Mouse (Mus musculus) brown adipose tissue, adult 24 weeks (tissue): ENCODE results near the gene Hist3h2ba. TPM values are rescaled to one million over a fixed set of nuclear protein-coding genes. Genes with fewer than 3 reads are reported as not detected.

Experiments
- H3K27ac ChIP-seq: fragments of 200-500 bp; replicated peaks from 2 replicates; pipeline ENCODE4 v1.5.1; 2012; ENCODE audit warnings: low read depth, mild to moderate bottlenecking, low read length
- H3K4me1 ChIP-seq: fragments of 200-500 bp; 2 replicates; pipeline ENCODE4 v1.6.1; 2012; ENCODE audit warnings: low read length, mixed read lengths; ENCODE audit not compliant: control insufficient read depth, insufficient read depth, insufficient read length
- H3K4me3 ChIP-seq: fragments of 200-500 bp; 2 replicates; pipeline ENCODE4 v1.5.1; 2012; ENCODE audit warnings: low read depth, mild to moderate bottlenecking, low read length, moderate library complexity; ENCODE audit not compliant: insufficient read depth
- polyA plus RNA-seq: library from polyadenylated mRNA; stranded (reverse); fragments of >200 nt; gene quantifications from 2 replicates; pipeline ENCODE4 v1.2.4, GENCODE M21; 2012; ENCODE audit not compliant: missing spikeins, insufficient read depth, insufficient read length

Gene Hist3h2ba
- polyA plus RNA-seq, 1 experiment: not detected

GRCm38 (mm10) chr11:58927790-58928651 lies 20.7 kb upstream of the Hist3h2ba start:
- H3K4me3 ChIP-seq: peak overlapping the region; percentile 47
- no peaks in the 10 kb centered on the region for H3K4me1 ChIP-seq
- peak overlapping the region; percentile 79 for H3K27ac ChIP-seq

GRCm38 (mm10) chr11:58929055-58929454 lies 19.7 kb upstream of the Hist3h2ba start:
- Histone ChIP-seq H3K27ac (no peak overlapping the region), H3K4me1 (no peaks in the 10 kb centered on the region), H3K4me3 (no peak overlapping the region)

GRCm38 (mm10) chr11:58929641-58930040 lies 19.1 kb upstream of the Hist3h2ba start:
- H3K4me3 ChIP-seq: no peak overlapping the region
- H3K27ac ChIP-seq: no peak overlapping the region
- H3K4me1 ChIP-seq: no peaks in the 10 kb centered on the region

GRCm38 (mm10) chr11:58930254-58930653 lies 18.5 kb upstream of the Hist3h2ba start:
- Histone ChIP-seq H3K4me3 (no peak overlapping the region), H3K4me1 (no peaks in the 10 kb centered on the region), H3K27ac (no peak overlapping the region)

GRCm38 (mm10) chr11:58931576-58931975 lies 17.1 kb upstream of the Hist3h2ba start:
- Histone ChIP-seq H3K27ac (no peak overlapping the region), H3K4me3 (no peak overlapping the region), H3K4me1 (no peaks in the 10 kb centered on the region)

DNA sequence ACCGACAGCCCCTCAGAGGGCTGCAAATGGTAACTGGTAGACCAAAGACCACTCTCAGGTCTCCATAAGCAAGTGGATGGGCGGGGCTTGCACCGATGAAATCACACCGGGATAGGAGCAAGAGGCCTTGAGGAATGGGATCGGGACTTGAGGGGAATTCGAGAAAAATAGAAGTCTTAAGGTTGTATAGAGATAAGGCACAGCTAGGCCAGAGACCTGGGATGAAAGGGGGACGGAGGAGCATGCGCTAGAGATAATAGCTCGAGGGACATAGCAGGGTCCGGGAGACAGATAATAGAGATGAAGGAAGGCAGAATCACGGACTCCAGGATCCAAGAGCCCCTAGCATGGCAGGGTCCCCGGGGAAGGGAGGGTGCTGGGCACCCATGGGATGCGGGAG lies 10.8 kb upstream of the Hist3h2ba start:
- H3K4me3 ChIP-seq: peak overlapping the region; percentile 76
- H3K4me1 ChIP-seq: peaks cover 9% of the 10 kb centered on the region; the same call in 1 of the 2 replicates
- no peak overlapping the region for H3K27ac ChIP-seq

DNA sequence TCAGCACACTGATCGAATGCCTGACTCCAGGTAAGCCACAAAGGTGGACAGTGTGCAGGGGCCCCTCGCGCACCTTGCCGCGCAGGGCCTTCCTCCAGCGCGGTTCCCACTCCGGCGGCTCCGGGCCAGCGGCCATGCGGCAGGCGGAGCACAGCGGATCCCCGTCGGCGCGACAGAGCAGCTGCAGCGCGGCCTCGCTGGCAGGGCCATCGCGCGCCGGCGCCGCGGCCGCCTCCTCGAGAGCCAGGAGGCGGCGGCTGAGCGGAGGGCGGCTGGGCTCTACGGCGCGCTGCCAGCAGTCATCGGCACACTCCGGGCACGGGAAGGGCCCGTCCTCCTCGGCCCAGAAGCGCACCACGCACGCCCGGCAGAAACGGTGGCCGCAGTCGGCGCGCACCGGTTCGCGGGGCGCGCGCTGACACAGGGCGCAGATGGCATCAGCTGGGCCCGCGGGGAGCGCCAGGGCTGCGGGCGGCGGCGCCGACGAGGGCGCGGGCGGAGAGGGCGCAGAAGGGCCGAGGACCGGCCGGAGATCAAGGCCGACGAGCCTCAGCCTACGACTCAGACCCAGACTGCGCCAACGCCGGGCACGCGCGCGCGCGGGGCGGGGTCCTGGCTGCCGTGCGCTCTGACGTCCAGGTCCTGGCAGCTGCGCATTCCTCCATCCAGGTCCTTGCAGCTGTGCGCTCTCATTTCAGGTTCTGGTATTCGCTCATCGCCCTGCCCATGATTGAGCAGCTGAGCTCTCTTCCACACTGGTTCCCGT lies 10.2 kb upstream of the Hist3h2ba start, which contains the start of gene Rnf187:
Rnf187 (minus strand) TSS at position 595 of the 766 bp plus-strand sequence.
- peak within 1 kb of the TSS; percentile 76 for H3K4me3 ChIP-seq
- peak within 1 kb of the TSS; percentile 64 for H3K27ac ChIP-seq
- H3K4me1 ChIP-seq: peaks cover 9% of the 10 kb centered on the region; the same call in 1 of the 2 replicates

DNA sequence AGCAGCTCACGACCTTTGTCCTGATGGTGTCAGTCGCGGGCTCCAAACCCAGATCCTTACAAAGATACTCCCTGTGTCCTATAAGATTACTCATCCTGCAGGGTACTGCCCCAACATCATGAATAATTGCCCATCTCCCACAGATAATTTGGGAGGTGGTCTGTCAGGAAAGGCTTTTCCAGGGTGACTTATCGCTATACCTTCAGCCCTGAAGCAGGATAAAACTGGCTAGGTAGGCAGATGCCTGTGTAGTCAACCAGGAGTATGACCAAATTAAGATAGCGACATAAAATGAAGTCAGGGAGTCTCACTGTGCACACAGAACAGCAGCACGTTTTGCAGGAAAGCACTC lies 9.7 kb upstream of the Hist3h2ba start:
- Histone ChIP-seq H3K4me3 (peak overlapping the region; percentile 76; the same call in 1 of the 2 replicates), H3K27ac (peak overlapping the region; percentile 48), H3K4me1 (peaks cover 9% of the 10 kb centered on the region; the same call in 1 of the 2 replicates)

GRCm38 (mm10) chr11:58944136-58944535 lies 4.6 kb upstream of the Hist3h2ba start:
- Histone ChIP-seq H3K27ac (no peak overlapping the region), H3K4me3 (no peak overlapping the region), H3K4me1 (peaks cover 2% of the 10 kb centered on the region; the same call in 1 of the 2 replicates)

DNA sequence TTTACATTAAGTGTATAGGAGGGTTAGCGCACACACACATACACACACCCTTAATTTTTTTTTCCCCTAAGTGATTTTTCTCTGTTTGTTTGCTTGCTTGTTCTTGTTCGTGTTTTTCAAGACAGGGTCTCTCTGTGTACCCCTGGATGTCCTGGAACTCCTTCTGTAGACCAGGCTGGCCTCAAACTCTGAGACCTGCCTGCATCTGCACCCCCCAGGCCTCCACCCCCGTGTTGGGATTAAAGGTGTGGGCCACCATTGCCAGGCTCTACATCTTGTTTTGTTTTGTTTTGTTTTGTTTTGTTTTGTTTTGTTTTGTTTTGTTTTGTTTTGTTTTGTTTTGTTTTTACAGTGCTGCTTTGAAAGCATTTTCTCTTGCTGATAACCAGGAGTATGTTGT lies 1.4 kb upstream of the Hist3h2ba start:
- peaks cover 2% of the 10 kb centered on the region; the same call in 1 of the 2 replicates for H3K4me1 ChIP-seq
- no peak overlapping the region for H3K27ac ChIP-seq
- no peak overlapping the region for H3K4me3 ChIP-seq

DNA sequence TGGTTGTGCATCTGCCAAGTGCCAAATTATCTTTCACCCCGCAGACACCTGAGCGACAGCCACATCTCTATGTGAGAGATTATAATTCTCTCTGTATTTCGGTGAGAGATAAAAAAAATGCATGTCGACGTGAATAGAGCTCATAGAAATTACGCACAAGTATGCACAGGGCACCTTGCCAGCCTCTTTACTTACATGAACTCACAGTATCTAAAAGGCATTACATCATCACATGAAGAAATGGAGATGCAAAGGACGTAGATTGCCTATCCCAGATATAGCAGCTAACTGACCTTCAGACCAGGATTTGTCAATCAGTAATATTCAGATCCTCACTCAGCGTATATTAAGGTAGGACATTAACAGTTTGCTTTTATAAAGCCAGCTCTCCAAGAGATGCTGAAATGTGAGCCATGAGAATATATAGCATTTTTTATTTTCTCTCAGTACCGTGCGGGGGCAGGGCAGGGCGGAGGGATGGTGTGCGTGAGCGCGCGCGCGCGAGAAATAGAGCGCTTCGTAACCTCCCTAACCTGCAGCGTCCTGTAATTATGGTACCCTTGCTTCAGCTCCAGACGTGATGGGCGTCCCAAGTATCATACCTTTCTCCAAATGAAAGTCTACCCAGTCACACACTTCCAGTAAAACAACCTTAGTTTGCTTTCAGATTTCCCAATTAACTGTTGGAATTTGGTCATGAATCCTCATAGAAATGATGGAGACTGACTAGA lies 757 bp upstream of the Hist3h2ba start:
- Histone ChIP-seq H3K4me3 (peak overlapping the region; percentile 46), H3K27ac (no peak overlapping the region), H3K4me1 (peaks cover 2% of the 10 kb centered on the region; the same call in 1 of the 2 replicates)

DNA sequence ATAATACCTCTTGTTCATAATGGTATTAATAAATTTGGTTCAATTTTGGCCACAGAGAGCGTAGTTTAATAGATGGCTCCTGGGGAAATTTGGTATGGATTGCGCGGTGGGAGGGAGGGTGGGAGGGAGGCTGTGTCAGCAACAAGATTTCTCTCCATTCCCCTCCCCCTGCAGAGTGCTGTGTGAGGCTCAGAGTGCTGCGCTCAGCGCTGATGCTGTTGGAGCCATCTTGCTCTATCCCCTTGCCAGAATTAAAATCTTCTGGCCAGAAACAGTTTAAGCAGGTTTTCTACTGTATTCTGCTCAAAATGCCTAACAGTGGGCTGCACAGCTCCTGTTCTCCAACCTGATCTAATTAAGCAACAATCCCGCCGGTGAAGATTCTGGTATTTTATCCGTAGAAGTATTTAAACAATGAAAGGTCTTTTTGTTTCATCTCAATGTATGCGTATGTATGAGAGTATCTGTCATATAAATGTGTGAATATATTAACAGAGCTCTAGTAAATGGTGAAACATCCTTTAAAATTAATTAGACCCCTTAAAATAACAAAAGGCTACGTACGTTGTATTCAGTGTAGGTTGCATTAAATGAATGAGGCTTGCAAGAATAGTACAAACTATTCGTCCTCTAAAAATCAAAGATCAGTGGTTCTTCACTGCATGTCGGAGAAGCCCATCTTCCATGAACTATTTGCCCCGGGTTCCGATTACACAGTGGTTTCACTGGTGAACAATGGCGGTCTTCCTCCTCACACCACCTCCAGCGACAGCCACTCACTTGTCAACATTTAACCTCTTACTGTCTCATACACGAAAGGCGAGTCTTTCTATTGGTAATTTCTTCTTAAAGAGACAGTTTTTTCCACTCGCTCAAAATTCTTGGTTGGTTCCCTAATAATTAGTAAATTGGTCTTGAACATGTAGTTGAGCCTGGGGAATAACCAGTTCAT lies 1.0 kb downstream of the Hist3h2ba start:
- Histone ChIP-seq H3K4me1 (peaks cover 2% of the 10 kb centered on the region; the same call in 1 of the 2 replicates), H3K4me3 (no peak overlapping the region), H3K27ac (no peak overlapping the region)

DNA sequence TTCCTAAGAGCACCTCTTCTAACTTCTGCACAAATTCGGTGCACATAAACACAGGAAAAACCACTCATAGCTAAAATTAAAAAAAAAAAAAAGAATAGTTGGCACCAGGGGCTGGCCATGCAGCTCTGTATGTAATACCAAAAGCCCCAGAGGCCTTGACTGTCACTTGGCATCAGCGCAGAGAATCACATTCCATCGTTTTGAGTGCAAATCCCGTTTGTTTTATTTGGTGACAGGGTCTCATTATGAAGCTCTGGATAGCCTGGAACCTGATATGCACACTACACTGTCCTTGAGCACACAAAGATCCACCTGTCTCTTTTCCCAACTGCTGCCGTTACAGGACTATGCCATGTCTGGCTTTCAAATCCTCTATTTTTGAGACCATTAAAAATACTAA lies 2.5 kb downstream of the Hist3h2ba start:
- peaks cover 2% of the 10 kb centered on the region; the same call in 1 of the 2 replicates for H3K4me1 ChIP-seq
- no peak overlapping the region for H3K4me3 ChIP-seq
- H3K27ac ChIP-seq: no peak overlapping the region
